Mouse (Mus musculus) heart, embryonic 11.5 days (tissue): ENCODE data around the gene Nmu. TPM values are rescaled to one million over a fixed set of nuclear protein-coding genes. Genes with fewer than 3 reads are reported as not detected.

Source experiments
- ATAC-seq: fragments of 200-750 bp; cut with Nextera tagmentation; replicated peaks from 2 replicates; pipeline ENCODE4 v1.8.0; 2017; ENCODE audit warnings: moderate library complexity; ENCODE audit not compliant: insufficient number of reproducible peaks, low FRiP score, low TSS enrichment
- H3K27ac ChIP-seq: fragments of 300-500 bp; sonication (generic); 2 replicates; pipeline ENCODE4 v1.5.1; 2014; ENCODE audit warnings: mild to moderate bottlenecking, low read depth, low read length
- H3K27me3 ChIP-seq: fragments of 300-500 bp; sonication (generic); 2 replicates; pipeline ENCODE4 v1.6.1; 2014; ENCODE audit warnings: mild to moderate bottlenecking, low read length, mixed read lengths; ENCODE audit not compliant: control insufficient read depth, insufficient read depth
- H3K36me3 ChIP-seq: fragments of 300-500 bp; sonication (generic); 2 replicates; pipeline ENCODE4 v1.6.1; 2014; ENCODE audit warnings: mild to moderate bottlenecking, low read length, moderate library complexity, mixed read lengths; ENCODE audit not compliant: control insufficient read depth, insufficient read depth
- H3K4me1 ChIP-seq: fragments of 300-500 bp; sonication (generic); 2 replicates; pipeline ENCODE4 v1.6.1; 2014; ENCODE audit warnings: low read length; ENCODE audit not compliant: control insufficient read depth, insufficient read depth
- H3K4me2 ChIP-seq: fragments of 300-500 bp; sonication (generic); 2 replicates; pipeline ENCODE4 v1.6.1; 2014; ENCODE audit warnings: mild to moderate bottlenecking, moderate library complexity
- H3K4me3 ChIP-seq: fragments of 300-500 bp; sonication (generic); 2 replicates; pipeline ENCODE4 v1.5.1; 2014; ENCODE audit warnings: low read depth, low read length
- H3K9ac ChIP-seq: fragments of 300-500 bp; sonication (generic); 2 replicates; pipeline ENCODE4 v1.6.1; 2014; ENCODE audit warnings: mild to moderate bottlenecking, low read depth, low read length, moderate library complexity
- H3K9me3 ChIP-seq: fragments of 300-500 bp; sonication (generic); replicated peaks from 2 replicates; pipeline ENCODE4 v1.6.1; 2016; ENCODE audit warnings: low read length; ENCODE audit not compliant: control insufficient read depth
- WGBS: fragments of 180-500 bp; shearing (Covaris S2); extraction: QIAGEN DNeasy Blood & Tissue Kit; methylation state at CpG from one replicate; pipeline ENCODE4 v1.1.7; 2014; ENCODE audit not compliant: insufficient replicate concordance; 5-methylcytosine and 5-hydroxymethylcytosine counted together
- polyA plus RNA-seq: library from polyadenylated mRNA; unstranded; fragments of >200 nt; fragmentation: Nextera tagmentation; extraction: Ambion mirVana; gene quantifications from 2 replicates; pipeline ENCODE4 v1.2.1, GENCODE M21; 2014

Nmu gene
- polyA plus RNA-seq, 1 experiment from 2014 or later = not detected

GRCm38 (mm10) chr5:76283890-76284289 is 79.7 kb downstream of the Nmu start:
- H3K27ac ChIP-seq = no peak overlapping the region
- no peak overlapping the region for H3K4me3 ChIP-seq
- H3K4me1 ChIP-seq = no peaks in the 10 kb centered on the region
- WGBS = 69% methylated on average over 1 of the region's 1 CpGs
- ATAC-seq = no peak
- H3K9ac ChIP-seq = no peak overlapping the region
- no peaks in the 10 kb centered on the region for H3K36me3 ChIP-seq
- H3K9me3 ChIP-seq = no peaks in the 10 kb centered on the region
- no peak overlapping the region for H3K4me2 ChIP-seq
- no peaks in the 10 kb centered on the region for H3K27me3 ChIP-seq

Other genes starting within 250 kb of the Nmu start
- 21.2 and 28.5 TPM in 2 replicates for gene Srd5a3, start 223.5 kb downstream of the Nmu start, polyA plus RNA-seq
- gene Tmem165, start 179.9 kb downstream of the Nmu start, polyA plus RNA-seq = 87.6 and 88.4 TPM in 2 replicates
- 10.0 and 12.1 TPM in 2 replicates for gene Clock, start 59.0 kb downstream of the Nmu start, polyA plus RNA-seq
- gene Pdcl2, start 32.6 kb downstream of the Nmu start, polyA plus RNA-seq = not detected in 2 replicates
- not detected in 2 replicates for gene Gm7271, start 120.3 kb upstream of the Nmu start, polyA plus RNA-seq
- 29.1 and 30.6 TPM in 2 replicates for gene Exoc1, start 165.5 kb upstream of the Nmu start, polyA plus RNA-seq
- gene Cep135, start 224.9 kb upstream of the Nmu start, polyA plus RNA-seq = 9.0 and 9.6 TPM in 2 replicates